Mouse (Mus musculus) frontal cortex, postnatal 25 days (tissue): ENCODE measurements around the gene Tmem115.
"Not testable (repeated sequence)": the region's sequence is repeated elsewhere in the genome, so short reads cannot be mapped to it uniquely, and the experiment has no call there.

Experiments
- DNase-seq, 2 experiments: peaks; one replicate each; pipeline ENCODE4 v3.0.0; 2022; ENCODE audit warnings: low spot score in 2 of 2

Gene Tmem115

GRCm38 (mm10) chr9:107549297-107550074 is 15.7 kb downstream of the Tmem115 start:
- DNase-seq: no peak

DNA sequence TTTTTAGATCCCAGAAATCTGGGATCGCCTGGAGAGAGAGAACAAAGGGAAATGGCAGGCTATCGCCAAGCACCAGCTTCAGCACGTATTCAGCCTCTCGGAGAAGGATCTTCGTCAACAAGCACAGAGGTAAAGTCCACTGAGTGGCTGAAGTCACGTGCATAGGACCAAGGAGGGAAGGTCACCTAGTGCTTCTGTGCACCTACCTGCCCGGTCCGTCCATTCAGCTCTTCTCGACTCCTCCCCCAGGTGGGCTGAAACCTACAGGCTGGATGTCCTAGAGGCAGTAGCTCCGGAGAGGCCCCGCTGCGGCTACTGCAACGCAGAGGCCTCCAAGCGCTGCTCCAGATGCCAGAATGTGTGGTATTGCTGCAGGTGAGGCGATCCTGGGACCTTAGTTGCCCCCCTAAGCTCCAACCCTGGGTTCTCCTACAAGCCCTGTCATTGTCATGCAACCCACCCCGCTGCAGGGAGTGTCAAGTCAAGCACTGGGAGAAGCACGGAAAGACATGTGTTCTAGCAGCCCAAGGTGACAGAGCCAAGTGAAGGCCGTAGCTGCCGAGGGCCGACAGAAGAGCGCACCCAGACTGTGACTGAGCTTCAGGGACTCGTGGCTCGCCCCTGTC is 16.9 kb downstream of the Tmem115 start:
- no peak for DNase-seq

DNA sequence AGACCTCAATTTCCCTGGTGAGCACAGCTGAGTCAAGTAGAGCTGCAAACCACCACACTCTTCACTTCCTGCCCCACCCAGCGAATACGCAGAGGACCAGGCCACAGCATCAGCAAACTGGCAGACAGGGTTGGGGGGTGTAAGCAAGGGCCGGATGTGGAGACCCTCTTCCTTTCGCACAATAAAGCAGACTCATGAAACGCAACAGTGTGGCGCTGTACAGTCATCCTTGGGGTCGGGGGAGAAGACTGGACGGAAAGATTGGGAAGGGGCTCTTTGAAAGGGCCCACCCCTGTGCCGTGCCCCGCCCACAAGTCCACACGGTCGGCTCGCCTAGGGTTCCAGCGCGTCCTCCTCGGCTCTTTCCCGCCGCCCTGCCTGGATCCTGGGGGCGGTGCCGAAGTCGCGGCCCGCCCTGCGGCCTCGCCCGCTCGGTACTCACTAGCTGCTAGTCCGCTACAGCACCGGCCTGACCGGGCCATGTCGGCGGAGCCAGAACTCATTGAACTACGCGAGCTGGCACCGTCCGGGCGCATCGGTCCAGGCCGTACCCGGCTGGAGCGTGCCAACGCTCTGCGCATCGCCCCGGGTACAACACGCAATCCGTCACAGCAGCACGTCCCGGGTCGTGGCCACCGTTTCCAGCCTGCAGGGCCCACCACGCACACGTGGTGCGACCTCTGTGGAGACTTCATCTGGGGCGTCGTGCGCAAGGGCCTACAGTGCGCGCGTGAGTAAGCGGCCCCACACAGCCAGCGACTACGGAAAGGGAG is 17.6 kb downstream of the Tmem115 start, which contains the start of gene Rassf1:
TSS of gene Rassf1 (plus strand) at position 439 of the 773 bp plus-strand sequence.
- DNase-seq: no peak

DNA sequence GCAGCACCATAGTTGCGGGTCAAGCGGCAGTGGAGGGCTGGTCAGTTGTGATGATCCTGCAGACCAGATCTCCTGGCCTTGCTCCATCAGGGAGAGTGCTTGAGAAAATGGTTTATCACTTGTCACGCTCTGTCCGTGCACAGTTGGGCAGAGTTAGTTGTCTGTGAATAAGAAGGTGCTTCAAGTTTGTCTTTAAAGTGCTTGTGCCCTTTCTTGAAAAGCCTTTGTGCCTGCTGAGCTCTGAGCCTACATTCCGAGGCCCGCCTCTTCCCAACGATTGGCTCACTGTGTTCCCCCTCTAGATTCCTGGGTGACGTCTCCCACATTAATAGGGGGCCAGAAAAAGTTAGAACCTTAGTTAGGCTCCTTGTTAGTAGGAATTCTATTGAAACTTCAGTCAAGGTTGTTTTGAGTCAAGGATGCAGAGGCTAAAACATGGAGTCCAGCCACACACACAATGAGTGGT is 18.2 kb downstream of the Tmem115 start:
- no peak for DNase-seq

- no peak for DNase-seq
These were observed 19.1 kb downstream of the Tmem115 start for GRCm38 (mm10) chr9:107552690-107553393.

DNA sequence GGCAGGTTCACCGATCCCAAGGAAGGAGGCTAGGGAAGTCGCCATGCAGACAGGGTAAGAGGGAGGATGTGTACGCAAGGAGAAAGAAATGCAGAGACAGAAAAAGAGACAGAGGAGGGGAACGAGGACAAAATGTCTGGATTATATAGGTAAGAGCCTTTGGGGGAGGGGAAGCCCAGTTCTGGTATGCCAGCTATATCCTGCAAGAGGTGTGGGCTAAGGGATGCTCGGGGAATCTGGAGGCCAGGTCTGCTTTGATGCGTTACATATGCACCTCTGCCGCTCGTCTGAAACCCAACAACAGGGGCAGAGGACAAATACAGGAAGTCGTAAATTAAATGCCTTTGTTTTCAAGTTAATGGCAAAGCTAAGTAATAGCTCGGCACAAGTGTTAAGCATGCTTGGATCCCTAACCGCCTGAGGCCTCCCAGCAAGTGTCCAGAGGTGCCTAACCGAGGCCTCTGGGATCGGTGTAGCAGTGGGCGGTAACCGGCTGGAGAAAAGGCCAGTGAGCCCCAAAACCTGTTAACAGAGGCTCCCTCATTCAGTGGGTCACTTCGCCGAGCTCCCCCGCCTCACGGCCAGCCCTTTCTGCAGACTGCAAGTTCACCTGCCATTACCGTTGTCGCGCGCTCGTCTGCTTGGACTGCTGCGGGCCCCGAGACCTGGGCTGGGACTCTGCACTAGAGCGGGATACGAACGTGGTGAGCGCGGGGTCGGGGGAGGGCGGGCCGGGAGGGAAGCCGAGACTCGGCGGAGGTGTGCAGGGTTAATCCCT is 20.0 kb downstream of the Tmem115 start:
- DNase-seq: no peak

DNA sequence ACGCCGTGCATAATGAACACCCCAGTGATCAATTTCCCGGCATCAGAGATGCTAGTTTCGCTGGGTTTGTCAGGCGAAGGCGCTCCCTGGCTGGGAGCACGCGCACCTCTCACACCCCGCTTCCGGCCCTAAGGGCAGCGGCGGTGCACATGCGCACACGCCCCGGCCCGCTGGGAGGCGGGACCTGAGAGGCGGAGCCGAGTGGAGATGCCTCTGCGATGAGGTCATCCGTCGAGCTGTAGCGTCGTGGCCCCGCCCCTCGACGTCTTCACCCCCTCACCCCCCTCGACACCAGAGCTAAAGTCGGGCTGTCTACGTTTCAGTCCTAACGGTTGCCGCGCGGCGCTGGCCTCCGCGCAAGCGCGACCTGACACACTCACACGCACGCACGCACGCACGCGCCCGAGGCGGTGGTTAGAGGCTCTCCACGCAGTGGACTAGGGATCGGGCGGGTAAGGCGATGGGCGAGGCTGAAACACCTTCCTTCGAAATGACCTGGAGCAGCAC is 20.6 kb downstream of the Tmem115 start:
- DNase-seq: peak; percentile 83 to 91

GRCm38 (mm10) chr9:107555031-107555457 is 21.3 kb downstream of the Tmem115 start:
- DNase-seq: no peak

GRCm38 (mm10) chr9:107555701-107556100 is 22.0 kb downstream of the Tmem115 start:
- DNase-seq: no peak

GRCm38 (mm10) chr9:107556346-107556745 is 22.6 kb downstream of the Tmem115 start:
- DNase-seq: no peak

GRCm38 (mm10) chr9:107563029-107563581 is 29.4 kb downstream of the Tmem115 start, which contains the start of gene Tusc2:
Tusc2 (plus strand) TSS chr9:107563255.
- DNase-seq: peak; percentile 86 to 89

DNA sequence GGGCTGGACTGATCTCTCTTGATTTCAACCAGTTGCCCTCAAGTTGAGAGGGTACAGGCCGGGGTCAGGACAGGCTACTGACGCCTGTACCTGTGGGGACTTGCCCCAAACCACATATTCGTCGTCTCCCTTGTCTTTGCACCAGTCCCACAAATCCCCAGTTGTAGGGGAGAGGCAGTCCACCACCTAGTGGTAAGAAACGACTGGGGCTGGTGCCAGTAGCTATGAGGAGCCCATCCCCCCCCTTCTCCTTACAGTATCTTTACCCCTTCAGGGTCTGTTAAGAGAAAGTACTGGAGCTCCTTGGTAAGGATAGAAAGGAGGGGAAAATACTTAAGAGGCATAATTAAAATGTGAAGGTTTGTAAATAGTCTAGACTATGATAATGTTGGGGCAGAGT is 31.8 kb downstream of the Tmem115 start:
- not testable (repeated sequence) for DNase-seq

GRCm38 (mm10) chr9:107566041-107566709 is 32.4 kb downstream of the Tmem115 start:
- peak; percentile 65 to 71 for DNase-seq

GRCm38 (mm10) chr9:107566855-107567254 is 33.1 kb downstream of the Tmem115 start:
- no peak for DNase-seq

DNA sequence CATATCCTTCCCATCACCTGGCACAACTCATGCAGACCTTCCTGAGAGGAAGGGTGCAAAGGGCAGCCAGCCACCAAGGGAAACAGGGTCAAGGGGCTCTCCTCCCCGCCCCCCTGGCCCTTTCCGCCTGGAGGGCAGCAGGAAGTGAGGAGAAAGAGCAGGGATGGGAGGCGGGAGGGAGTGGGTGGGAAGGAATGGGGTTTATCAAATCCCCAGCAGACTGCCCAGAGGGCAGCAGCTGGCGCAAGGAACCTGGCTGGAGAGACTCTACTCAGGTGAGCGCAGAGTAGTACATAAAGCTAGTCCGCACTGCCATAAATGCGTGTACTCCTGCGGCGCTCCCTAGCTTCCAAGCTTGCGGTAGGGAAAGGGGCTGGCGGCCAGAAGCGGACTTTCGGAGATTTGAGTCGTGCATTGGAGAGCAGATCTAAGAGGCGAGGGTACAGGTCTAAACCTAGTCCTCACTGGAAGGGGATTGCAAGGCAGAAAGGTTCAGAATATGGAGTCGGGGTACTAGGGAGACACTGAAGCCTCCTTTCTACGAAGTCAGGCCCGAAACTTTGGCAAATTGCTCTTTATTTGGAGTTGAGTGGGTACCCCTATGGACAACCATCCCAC is 34.1 kb downstream of the Tmem115 start, which contains the start of gene Hyal2:
TSS of gene Hyal2 (plus strand) at position 244 of the 618 bp plus-strand sequence.
- DNase-seq: no peak

DNA sequence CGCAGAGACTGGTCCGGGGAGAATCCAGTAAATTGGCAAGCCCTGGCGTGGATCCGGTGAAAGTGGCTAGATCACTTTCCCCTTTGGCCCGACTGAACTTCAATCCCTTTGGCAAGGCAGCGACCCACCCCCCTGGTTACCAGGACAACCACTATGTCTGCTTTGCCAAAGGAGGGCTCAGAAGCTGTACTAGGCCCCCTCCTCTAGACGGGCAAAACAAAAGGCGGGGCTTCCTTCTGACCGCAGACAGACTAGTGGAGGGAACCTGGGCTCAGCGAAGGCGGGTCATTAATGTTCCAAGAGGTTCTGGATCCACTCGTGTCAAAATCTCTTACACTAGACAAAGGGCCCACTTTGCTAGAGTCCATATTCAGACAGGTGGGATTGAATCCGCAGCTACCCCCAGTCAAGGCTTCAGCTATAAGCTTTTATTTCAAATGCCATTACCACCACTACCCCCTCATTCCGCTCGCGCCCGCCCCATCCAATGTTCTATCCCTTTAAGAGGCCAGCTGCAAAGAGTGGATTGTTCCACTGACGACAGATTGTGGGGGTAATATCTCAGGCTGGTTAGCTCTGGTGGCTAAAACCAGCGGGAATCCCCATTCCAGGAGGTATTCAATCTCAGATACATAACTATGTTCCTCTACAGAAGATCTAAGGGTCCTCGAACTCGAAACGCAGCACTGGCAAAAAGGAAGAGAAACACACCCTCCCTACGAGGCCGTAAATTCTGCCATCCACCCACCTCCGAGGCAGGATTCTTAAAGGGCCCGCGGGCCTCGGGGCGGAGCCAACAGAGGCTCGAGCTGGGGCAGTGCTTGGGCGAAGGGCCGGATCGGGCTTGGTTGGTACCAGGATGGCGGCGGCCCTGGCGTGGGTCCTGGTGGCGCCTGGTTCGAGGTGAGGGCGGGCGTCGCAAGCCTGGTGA is 34.9 kb downstream of the Tmem115 start:
- peak; percentile 61 to 69 for DNase-seq

DNA sequence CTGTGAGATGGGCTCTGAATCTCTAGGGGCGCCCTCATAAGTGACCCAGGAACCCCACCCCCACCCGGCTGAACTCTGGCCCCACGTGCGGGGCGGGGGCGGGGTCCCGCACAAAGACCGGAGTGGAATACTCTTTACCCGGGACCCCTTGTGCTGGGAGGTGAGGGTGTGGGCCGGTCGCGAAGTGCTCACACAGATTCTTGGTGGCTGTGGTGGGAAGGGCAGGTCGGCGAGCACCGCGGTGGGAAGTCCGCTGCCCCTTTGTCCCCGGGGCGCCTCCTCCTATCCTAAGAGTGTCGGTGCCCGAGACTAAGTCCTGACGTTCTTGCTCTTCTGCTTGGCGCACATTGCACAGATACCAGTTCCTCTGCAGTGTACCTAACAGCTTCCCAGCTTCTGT is 35.5 kb downstream of the Tmem115 start:
- no peak for DNase-seq

DNA sequence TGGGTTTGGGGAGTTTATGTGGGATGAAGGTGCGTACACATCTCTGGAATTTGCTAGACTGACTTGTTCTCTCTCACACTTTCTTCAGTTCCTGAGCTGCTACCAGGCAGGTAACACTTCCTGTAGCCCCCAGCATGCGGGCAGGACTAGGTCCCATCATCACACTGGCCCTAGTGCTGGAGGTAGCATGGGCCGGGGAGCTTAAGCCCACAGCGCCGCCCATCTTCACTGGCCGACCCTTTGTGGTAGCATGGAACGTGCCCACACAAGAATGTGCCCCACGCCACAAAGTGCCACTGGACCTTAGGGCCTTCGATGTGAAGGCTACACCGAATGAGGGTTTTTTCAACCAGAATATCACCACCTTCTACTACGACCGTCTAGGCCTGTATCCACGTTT is 36.3 kb downstream of the Tmem115 start:
- no peak for DNase-seq
